ENCODE assay signal across 32 mouse cellular contexts in the genomic region with DNA sequence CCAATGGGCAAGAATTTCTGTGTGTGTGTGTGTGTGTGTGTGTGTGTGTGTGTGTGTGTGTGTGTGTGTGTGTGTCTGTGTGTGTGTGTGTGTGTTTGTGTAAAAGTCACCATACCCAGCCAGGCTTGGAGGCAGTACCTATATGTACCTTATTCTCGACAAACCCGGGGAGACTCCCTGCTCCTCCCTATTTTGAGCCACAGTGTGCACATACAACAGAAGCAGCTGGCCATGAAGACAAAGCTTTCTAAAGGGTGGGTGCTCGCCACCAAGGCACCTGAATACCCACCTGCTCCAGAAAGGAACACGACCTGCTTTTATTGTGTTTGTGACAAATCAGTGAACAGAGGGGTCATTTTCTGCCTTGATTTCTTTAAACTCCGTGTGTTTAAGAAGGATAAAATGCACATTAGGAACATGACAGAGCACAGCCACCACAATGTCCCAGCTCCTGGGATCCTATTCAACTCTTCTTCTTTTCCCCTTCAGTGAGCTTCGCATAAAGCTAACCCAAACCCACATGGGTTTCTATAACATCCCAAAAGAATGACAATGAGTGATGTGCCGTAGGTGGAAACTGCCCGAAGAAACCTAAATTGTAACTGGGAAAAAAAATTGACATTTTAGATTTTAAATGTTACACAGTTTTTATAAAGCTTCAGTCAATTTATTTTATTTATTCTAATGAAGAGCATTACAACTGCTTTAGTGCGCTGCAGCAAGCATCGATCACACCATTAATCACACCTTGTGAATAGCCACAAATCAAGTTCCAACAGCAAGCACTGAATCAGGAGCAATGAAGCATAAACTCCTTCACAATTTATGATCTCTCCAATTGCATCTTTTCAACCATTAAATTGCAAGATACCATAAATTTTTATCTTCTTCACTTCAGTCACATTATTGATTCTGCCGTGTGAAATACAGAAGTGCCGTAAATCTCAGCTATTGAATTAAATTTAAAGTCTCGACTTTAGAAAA.
A peak's percentile ranks its signal among the peaks of the same experiment; 100 is the strongest.
DNase-seq lines count a peak whose midpoint lies in the region; ATAC-seq lines count a peak whose summit lies in the region.
"Had no signal": no experiment of that assay in that cellular context is flagged by ENCODE, and none has a peak within 500 bp of the region (broad histone marks: within the 10 kb centered on the region; RNA-seq: fewer than 3 reads in every experiment).

No protein-coding gene starts in this region.

- intact Hi-C loops in left cerebral cortex, postnatal 25 days (cut with DNase I), result no loop called here

- no peak for DNase-seq in hindbrain, embryonic 14.5 days (ENCODE audit: low spot score)
- peak; percentile 15 for DNase-seq in embryo, embryonic 9.5 days (ENCODE audit: extremely low spot score)
- peak; percentile 49 for DNase-seq in neural tube, embryonic 11.5 days (ENCODE audit: low spot score)
- no peak for DNase-seq in cerebellum, adult 9-11 months
- DNase-seq in left cerebral cortex, postnatal 25 days (ENCODE audit: low spot score in 2 of 2), result no peak
- DNase-seq: adrenal gland, postnatal 36 days; B cell, adult 2 months; cerebellum, adult 2 months; cerebellum, postnatal 25 days; forebrain, postnatal 0 days; gastrocnemius, postnatal 10 days; heart, adult 18-20 months; heart, postnatal 4 days; kidney, adult 18-20 months; kidney, postnatal 25 days; liver, embryonic 13.5 days; lung, adult 18-20 months; lung, postnatal 4 days; right cerebral cortex, postnatal 25 days had no signal

- WGBS in hindbrain, embryonic 14.5 days, result 34% methylated on average over 13 of the region's 13 CpGs
- WGBS in hindbrain, embryonic 16.5 days, result 38% methylated on average over 13 of the region's 13 CpGs
- 40% methylated on average over 13 of the region's 13 CpGs for WGBS in neural tube, embryonic 11.5 days

- H3K27ac ChIP-seq in hindbrain, embryonic 14.5 days, result no peak overlapping the region
- H3K27ac ChIP-seq in hindbrain, embryonic 16.5 days (ENCODE audit: low read depth, low read length), result no peak overlapping the region
- no peak overlapping the region for H3K27ac ChIP-seq in neural tube, embryonic 11.5 days (ENCODE audit: low read depth, low read length)
- H3K27ac ChIP-seq: embryonic facial prominence, embryonic 10.5 days; embryonic facial prominence, embryonic 15.5 days; forebrain, embryonic 12.5 days; kidney, embryonic 15.5 days; layer of hippocampus, adult 2 months; limb, embryonic 10.5 days; limb, embryonic 15.5 days; liver, embryonic 13.5 days; midbrain, embryonic 13.5 days; stomach, embryonic 15.5 days had no signal

- H3K4me3 ChIP-seq in hindbrain, embryonic 14.5 days (replicated peaks; ENCODE audit: low read length), result no peak overlapping the region
- no peak overlapping the region for H3K4me3 ChIP-seq in hindbrain, embryonic 16.5 days (ENCODE audit: low read length)
- no peak overlapping the region for H3K4me3 ChIP-seq in neural tube, embryonic 11.5 days (ENCODE audit: low read depth, low read length)
- H3K4me3 ChIP-seq: embryonic facial prominence, embryonic 10.5 days; embryonic facial prominence, embryonic 15.5 days; forebrain, embryonic 12.5 days; kidney, embryonic 15.5 days; layer of hippocampus, adult 2 months; limb, embryonic 10.5 days; limb, embryonic 15.5 days; liver, embryonic 13.5 days; megakaryocyte, embryonic 14.5 days; midbrain, embryonic 13.5 days; stomach, embryonic 15.5 days had no signal

- no peak overlapping the region for H3K9ac ChIP-seq in hindbrain, embryonic 14.5 days
- H3K9ac ChIP-seq in hindbrain, embryonic 16.5 days (ENCODE audit: low read depth, low read length), result no peak overlapping the region
- H3K9ac ChIP-seq in neural tube, embryonic 11.5 days (ENCODE audit: low read length), result no peak overlapping the region
- H3K9ac ChIP-seq: embryonic facial prominence, embryonic 15.5 days; forebrain, embryonic 12.5 days; forebrain, postnatal 0 days; kidney, embryonic 15.5 days; limb, embryonic 15.5 days; liver, embryonic 13.5 days; midbrain, embryonic 13.5 days; stomach, embryonic 15.5 days had no signal

- H3K4me2 ChIP-seq in hindbrain, embryonic 14.5 days (replicated peaks), result peak overlapping the region; percentile 27; the same call in 1 of the 2 replicates
- no peak overlapping the region for H3K4me2 ChIP-seq in hindbrain, embryonic 16.5 days (ENCODE audit: low read length)
- H3K4me2 ChIP-seq in neural tube, embryonic 11.5 days (ENCODE audit: low read depth), result no peak overlapping the region
- H3K4me2 ChIP-seq: embryonic facial prominence, embryonic 15.5 days; forebrain, embryonic 12.5 days; heart, embryonic 11.5 days; kidney, embryonic 15.5 days; limb, embryonic 15.5 days; liver, embryonic 13.5 days; midbrain, embryonic 13.5 days; stomach, embryonic 15.5 days had no signal

- no peaks in the 10 kb centered on the region for H3K36me3 ChIP-seq in hindbrain, embryonic 14.5 days (replicated peaks; ENCODE audit: control insufficient read depth, insufficient read depth)
- no peaks in the 10 kb centered on the region for H3K36me3 ChIP-seq in hindbrain, embryonic 16.5 days (ENCODE audit: control insufficient read depth, insufficient read depth, low read length)
- no peaks in the 10 kb centered on the region for H3K36me3 ChIP-seq in neural tube, embryonic 11.5 days (ENCODE audit: control insufficient read depth, insufficient read depth, low read length)
- H3K36me3 ChIP-seq: embryonic facial prominence, embryonic 10.5 days; embryonic facial prominence, embryonic 15.5 days; forebrain, embryonic 12.5 days; kidney, embryonic 15.5 days; limb, embryonic 10.5 days; limb, embryonic 15.5 days; liver, embryonic 13.5 days; midbrain, embryonic 13.5 days; stomach, embryonic 15.5 days had no signal

- no peak for ATAC-seq in hindbrain, embryonic 14.5 days (ENCODE audit: low FRiP score)
- ATAC-seq in hindbrain, embryonic 16.5 days, result no peak
- peak; percentile 78 for ATAC-seq in neural tube, embryonic 11.5 days (ENCODE audit: insufficient read depth, low FRiP score, low TSS enrichment)
- ATAC-seq: forebrain, postnatal 0 days; lung, postnatal 0 days; midbrain, embryonic 13.5 days had no signal

- H3K4me1 ChIP-seq in hindbrain, embryonic 14.5 days (replicated peaks; ENCODE audit: control insufficient read depth, insufficient read depth, low read length), result peaks cover 7% of the 10 kb centered on the region
- no peaks in the 10 kb centered on the region for H3K4me1 ChIP-seq in hindbrain, embryonic 16.5 days (ENCODE audit: control insufficient read depth, insufficient read depth, low read depth, low read length)
- no peaks in the 10 kb centered on the region for H3K4me1 ChIP-seq in neural tube, embryonic 11.5 days (ENCODE audit: control insufficient read depth, insufficient read depth, low read length)
- H3K4me1 ChIP-seq: embryonic facial prominence, embryonic 15.5 days; forebrain, embryonic 12.5 days; liver, embryonic 13.5 days; megakaryocyte, embryonic 14.5 days; midbrain, embryonic 13.5 days had no signal

- H3K9me3 ChIP-seq in hindbrain, embryonic 14.5 days (ENCODE audit: control insufficient read depth, low read length), result no peaks in the 10 kb centered on the region
- H3K9me3 ChIP-seq in hindbrain, embryonic 16.5 days (ENCODE audit: control insufficient read depth, low read length), result no peaks in the 10 kb centered on the region
- no peaks in the 10 kb centered on the region for H3K9me3 ChIP-seq in neural tube, embryonic 11.5 days (ENCODE audit: control insufficient read depth, low read length)
- H3K9me3 ChIP-seq: embryonic facial prominence, embryonic 10.5 days; embryonic facial prominence, embryonic 15.5 days; forebrain, embryonic 12.5 days; kidney, embryonic 15.5 days; limb, embryonic 10.5 days; limb, embryonic 15.5 days; liver, embryonic 13.5 days; megakaryocyte, embryonic 14.5 days; midbrain, embryonic 13.5 days; stomach, embryonic 15.5 days had no signal

- H3K27me3 ChIP-seq in hindbrain, embryonic 14.5 days (ENCODE audit: control insufficient read depth, insufficient read depth, low read length), result no peaks in the 10 kb centered on the region
- peaks cover 3% of the 10 kb centered on the region; the same call in 1 of the 2 replicates for H3K27me3 ChIP-seq in hindbrain, embryonic 16.5 days (replicated peaks; ENCODE audit: control insufficient read depth, insufficient read depth, low read length)
- peaks cover 51% of the 10 kb centered on the region for H3K27me3 ChIP-seq in neural tube, embryonic 11.5 days (ENCODE audit: control insufficient read depth, insufficient read depth, low read length)
- H3K27me3 ChIP-seq: embryonic facial prominence, embryonic 15.5 days; limb, embryonic 15.5 days; liver, embryonic 13.5 days; stomach, embryonic 15.5 days had no signal

Comparison
In these comparisons a context has a peak if more than half of its experiments do, and no peak if none do; other contexts are left out.
1. DNase-seq: peak in embryo, embryonic 9.5 days (single experiment) and neural tube, embryonic 11.5 days (single experiment); none in hindbrain, embryonic 14.5 days (single experiment), cerebellum, adult 9-11 months (single experiment) and left cerebral cortex, postnatal 25 days (0 of 2).